Mouse (Mus musculus) right cerebral cortex, postnatal 4 days (tissue): ENCODE measurements around the gene Zfp414.
A peak's percentile ranks its signal among the peaks of the same experiment; 100 is the strongest.
"Not testable (repeated sequence)": the region's sequence is repeated elsewhere in the genome, so short reads cannot be mapped to it uniquely, and the experiment has no call there.

Experiments
- DNase-seq: peaks from one replicate; pipeline ENCODE4 v3.0.0-alpha.2; 2022

Gene Zfp414

GRCm38 (mm10) chr17:33628621-33629486 lies at the start of gene Zfp414:
Gene Zfp414 (plus strand): TSS chr17:33629090.
- peak; percentile 85 for DNase-seq

- no peak for DNase-seq
Observed at GRCm38 (mm10) chr17:33584061-33584460, 44.8 kb upstream of the Zfp414 start.

- DNase-seq = no peak
Observed at GRCm38 (mm10) chr17:33586011-33586410, 42.9 kb upstream of the Zfp414 start.

GRCm38 (mm10) chr17:33597271-33597670 lies 31.6 kb upstream of the Zfp414 start:
- no peak for DNase-seq

- no peak for DNase-seq
Observed at GRCm38 (mm10) chr17:33598506-33598905, 30.4 kb upstream of the Zfp414 start.

- DNase-seq = no peak
Observed at GRCm38 (mm10) chr17:33599836-33600475, 28.9 kb upstream of the Zfp414 start.

- DNase-seq = no peak
Observed at GRCm38 (mm10) chr17:33600831-33601230, 28.1 kb upstream of the Zfp414 start.

GRCm38 (mm10) chr17:33601947-33602346 lies 26.9 kb upstream of the Zfp414 start:
- DNase-seq = no peak

- DNase-seq = no peak
Observed at GRCm38 (mm10) chr17:33607273-33607672, 21.6 kb upstream of the Zfp414 start.

GRCm38 (mm10) chr17:33610548-33610947 lies 18.3 kb upstream of the Zfp414 start:
- no peak for DNase-seq

- not testable (repeated sequence) for DNase-seq
Observed at GRCm38 (mm10) chr17:33613726-33614125, 15.2 kb upstream of the Zfp414 start.

GRCm38 (mm10) chr17:33627281-33627680 lies 1.6 kb upstream of the Zfp414 start:
- no peak for DNase-seq

GRCm38 (mm10) chr17:33629487-33630125 lies 716 bp downstream of the Zfp414 start:
- no peak for DNase-seq

- DNase-seq = no peak
Observed at GRCm38 (mm10) chr17:33630171-33630895, 1.4 kb downstream of the Zfp414 start.

GRCm38 (mm10) chr17:33631236-33631635 lies 2.3 kb downstream of the Zfp414 start:
- DNase-seq = no peak

GRCm38 (mm10) chr17:33631796-33632195 lies 2.9 kb downstream of the Zfp414 start:
- no peak for DNase-seq

- no peak for DNase-seq
Observed at GRCm38 (mm10) chr17:33637038-33637437, 8.1 kb downstream of the Zfp414 start.

- no peak for DNase-seq
Observed at GRCm38 (mm10) chr17:33637516-33638276, 8.8 kb downstream of the Zfp414 start, which contains the start of gene Pram1. Gene Pram1 (plus strand): TSS chr17:33638056.

GRCm38 (mm10) chr17:33639743-33640142 lies 10.9 kb downstream of the Zfp414 start:
- DNase-seq = no peak

GRCm38 (mm10) chr17:33644068-33644467 lies 15.2 kb downstream of the Zfp414 start:
- DNase-seq = no peak

GRCm38 (mm10) chr17:33645073-33645472 lies 16.2 kb downstream of the Zfp414 start:
- no peak for DNase-seq
